Mouse (Mus musculus) neural tube, embryonic 12.5 days (tissue): ENCODE results near the gene Slc26a3. TPM values are rescaled to one million over a fixed set of nuclear protein-coding genes. Genes with fewer than 3 reads are reported as not detected.

ENCODE experiments used
- polyA plus RNA-seq: library from polyadenylated mRNA; unstranded; fragments of >200 nt; fragmentation: Nextera tagmentation; extraction: Ambion mirVana; gene quantifications from 2 replicates; pipeline ENCODE4 v1.2.1, GENCODE M21; 2016

Slc26a3 gene
- polyA plus RNA-seq, 1 experiment from 2014 or later, result not detected

Other genes with a start within 250 kb of the Slc26a3 start
- not detected in 2 replicates for gene Gm6993, start 150.1 kb upstream of the Slc26a3 start, polyA plus RNA-seq
- 34.1 and 39.4 TPM in 2 replicates for gene Lamb1, start 125.6 kb upstream of the Slc26a3 start, polyA plus RNA-seq
- gene Dld, start 39.4 kb upstream of the Slc26a3 start, polyA plus RNA-seq, result 139 and 141 TPM in 2 replicates
- 13.2 and 15.6 TPM in 2 replicates for gene Cbll1, start 108.7 kb downstream of the Slc26a3 start, polyA plus RNA-seq
- 0.06 TPM in 1 of 2 replicates, not detected in the other for gene Slc26a4, start 169.1 kb downstream of the Slc26a3 start, polyA plus RNA-seq
- 28.1 and 29.4 TPM in 2 replicates for gene Bcap29, start 243.8 kb downstream of the Slc26a3 start, polyA plus RNA-seq